Mouse (Mus musculus): ENCODE data around the gene Plin5.

DNA sequence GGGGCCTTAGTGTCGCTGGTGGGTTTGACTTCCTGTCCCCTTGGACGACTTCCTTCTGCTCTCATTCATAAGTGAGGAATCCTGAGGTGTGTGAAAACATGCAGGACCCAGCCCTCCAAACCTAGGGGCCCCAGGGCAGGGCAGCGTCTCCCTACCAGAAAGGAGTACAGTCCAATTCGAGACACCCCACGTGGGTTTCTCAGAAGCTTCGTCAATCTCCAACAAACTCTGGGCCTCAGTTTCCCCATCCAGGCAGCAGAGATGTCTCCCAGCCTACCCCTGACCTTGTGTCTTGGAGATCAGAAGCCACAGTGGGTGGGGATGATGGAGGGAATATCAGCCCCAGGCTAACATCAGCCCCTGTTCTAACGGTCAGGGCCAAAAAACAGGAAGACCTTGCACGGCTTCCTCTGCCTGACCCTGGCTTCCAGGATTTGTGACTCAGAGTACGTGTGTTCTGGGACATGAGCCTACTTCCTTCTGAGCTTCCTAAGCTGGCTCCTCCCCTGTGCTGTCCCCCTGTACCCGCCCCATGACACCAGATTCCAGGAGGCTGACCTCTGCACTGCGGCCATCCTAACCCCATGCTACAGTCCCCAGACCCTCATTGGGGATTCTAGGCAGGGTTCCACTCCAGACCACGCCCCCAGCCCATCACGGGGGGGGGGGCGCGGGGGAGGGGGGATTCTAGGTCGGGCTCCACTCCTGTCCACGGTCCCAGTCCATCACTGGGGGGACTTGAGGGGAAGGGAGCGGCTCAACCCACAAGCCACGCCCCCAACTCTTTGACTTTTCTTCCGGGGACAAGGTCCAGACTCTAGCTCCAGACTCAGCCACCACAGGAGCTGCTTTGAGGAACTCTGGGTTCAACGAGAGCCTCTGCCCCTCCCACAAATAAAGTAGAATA, 16.3 kb upstream of the Plin5 start:
- TF ChIP-seq MXI1 (IDR thresholded peaks at IDR 0.05; ENCODE audit: low read depth, low read length) (peak; percentile 64; the same call in 1 of the 2 replicates), POLR2A (IDR thresholded peaks at IDR 0.05; ENCODE audit: low read depth, low read length) (no peak; the same call in 1 of the 2 replicates), ZNF384 (IDR thresholded peaks at IDR 0.05; ENCODE audit: low read depth, low read length) (no peak), UBTF (IDR thresholded peaks at IDR 0.05; ENCODE audit: low read depth, low read length) (no peak), ZKSCAN1 (IDR thresholded peaks at IDR 0.05; ENCODE audit: borderline replicate concordance, low read depth, low read length) (no peak)

All from CH12.LX (cell line).